Mouse (Mus musculus): ENCODE measurements around the gene 1700020A23Rik.
A peak's percentile ranks its signal among the peaks of the same experiment; 100 is the strongest.
"Not testable (repeated sequence)": the region's sequence is repeated elsewhere in the genome, so short reads cannot be mapped to it uniquely, and the experiment has no call there.

1700020A23Rik gene

GRCm38 (mm10) chr2:130404939-130405338, at the start of gene 1700020A23Rik, which contains the start of gene Gm28372:
Gene 1700020A23Rik (plus strand): TSS chr2:130405259.
Gene Gm28372 (plus strand): TSS chr2:130405239.
- DNase-seq = no peak

- DNase-seq = no peak
Observed at GRCm38 (mm10) chr2:130357551-130357950, 47.5 kb upstream of the 1700020A23Rik start.

- DNase-seq = no peak
Observed at GRCm38 (mm10) chr2:130358852-130359251, 46.2 kb upstream of the 1700020A23Rik start.

GRCm38 (mm10) chr2:130362511-130363026, 42.5 kb upstream of the 1700020A23Rik start:
- DNase-seq = no peak

- DNase-seq = no peak
Observed at GRCm38 (mm10) chr2:130365211-130366094, 39.6 kb upstream of the 1700020A23Rik start.

- DNase-seq = no peak
Observed at GRCm38 (mm10) chr2:130367386-130367785, 37.7 kb upstream of the 1700020A23Rik start.

GRCm38 (mm10) chr2:130373026-130373425, 32.0 kb upstream of the 1700020A23Rik start:
- not testable (repeated sequence) for DNase-seq

- DNase-seq = no peak
Observed at GRCm38 (mm10) chr2:130374951-130375350, 30.1 kb upstream of the 1700020A23Rik start.

- no peak for DNase-seq
Observed at GRCm38 (mm10) chr2:130383205-130383604, 21.9 kb upstream of the 1700020A23Rik start.

- no peak for DNase-seq
Observed at GRCm38 (mm10) chr2:130383895-130384294, 21.2 kb upstream of the 1700020A23Rik start.

GRCm38 (mm10) chr2:130386212-130386611, 18.8 kb upstream of the 1700020A23Rik start:
- DNase-seq = no peak

- DNase-seq = no peak
Observed at GRCm38 (mm10) chr2:130388796-130389195, 16.3 kb upstream of the 1700020A23Rik start.

- no peak for DNase-seq
Observed at GRCm38 (mm10) chr2:130390993-130391625, 13.9 kb upstream of the 1700020A23Rik start.

GRCm38 (mm10) chr2:130392836-130393235, 12.2 kb upstream of the 1700020A23Rik start:
- DNase-seq = no peak

- DNase-seq = no peak
Observed at GRCm38 (mm10) chr2:130395696-130396095, 9.4 kb upstream of the 1700020A23Rik start.

GRCm38 (mm10) chr2:130397186-130397985, 7.7 kb upstream of the 1700020A23Rik start, which contains the start of gene Cpxm1:
Gene Cpxm1 (minus strand): TSS chr2:130397574.
- DNase-seq = no peak

GRCm38 (mm10) chr2:130398091-130398490, 7.0 kb upstream of the 1700020A23Rik start:
- DNase-seq = peak; percentile 11

- DNase-seq = no peak
Observed at GRCm38 (mm10) chr2:130400046-130400445, 5.0 kb upstream of the 1700020A23Rik start.

- DNase-seq = no peak
Observed at GRCm38 (mm10) chr2:130401891-130402290, 3.2 kb upstream of the 1700020A23Rik start.

- DNase-seq = no peak
Observed at GRCm38 (mm10) chr2:130406178-130406577, 1.1 kb downstream of the 1700020A23Rik start, which contains the start of gene Tmem239. Gene Tmem239 (plus strand): TSS chr2:130406478.

- no peak for DNase-seq
Observed at GRCm38 (mm10) chr2:130408194-130408593, 3.1 kb downstream of the 1700020A23Rik start.
